Mouse (Mus musculus) forebrain, embryonic 12.5 days (tissue): ENCODE data around the gene Trir. TPM values are rescaled to one million over a fixed set of nuclear protein-coding genes. Genes with fewer than 3 reads are reported as not detected.

Source experiments
- ATAC-seq: fragments of 200-750 bp; cut with Nextera tagmentation; 2 replicates; pipeline ENCODE4 v1.8.0; 2017; ENCODE audit warnings: moderate TSS enrichment; ENCODE audit not compliant: low FRiP score
- H3K27ac ChIP-seq: fragments of 300-500 bp; sonication (generic); 2 replicates; pipeline ENCODE4 v1.5.1; 2016; ENCODE audit warnings: mild to moderate bottlenecking
- H3K27me3 ChIP-seq: fragments of 300-500 bp; sonication (generic); 2 replicates; pipeline ENCODE4 v1.6.1; 2016; ENCODE audit warnings: mild to moderate bottlenecking
- H3K36me3 ChIP-seq: fragments of 300-500 bp; sonication (generic); replicated peaks from 2 replicates; pipeline ENCODE4 v1.6.1; 2016; ENCODE audit warnings: mild to moderate bottlenecking
- H3K4me1 ChIP-seq: fragments of 300-500 bp; sonication (generic); 2 replicates; pipeline ENCODE4 v1.6.1; 2016
- H3K4me2 ChIP-seq: fragments of 300-500 bp; sonication (generic); 2 replicates; pipeline ENCODE4 v1.6.1; 2016; ENCODE audit warnings: mild to moderate bottlenecking, moderate library complexity
- H3K4me3 ChIP-seq: fragments of 300-500 bp; sonication (generic); replicated peaks from 2 replicates; pipeline ENCODE4 v1.5.1; 2016; ENCODE audit warnings: mild to moderate bottlenecking
- H3K9ac ChIP-seq: fragments of 300-500 bp; sonication (generic); 2 replicates; pipeline ENCODE4 v1.6.1; 2016; ENCODE audit warnings: mild to moderate bottlenecking
- H3K9me3 ChIP-seq: fragments of 300-500 bp; sonication (generic); 2 replicates; pipeline ENCODE4 v1.6.1; 2016
- WGBS: fragments of 180-500 bp; shearing (Covaris S2); methylation state at CpG from one replicate; pipeline ENCODE4 v1.1.7; 2016; 5-methylcytosine and 5-hydroxymethylcytosine counted together
- polyA plus RNA-seq: library from polyadenylated mRNA; unstranded; fragments of >200 nt; fragmentation: Nextera tagmentation; extraction: Ambion mirVana; gene quantifications from 2 replicates; pipeline ENCODE4 v1.2.1, GENCODE M21; 2016

The Trir gene
- polyA plus RNA-seq, 1 experiment from 2014 or later: 175 TPM

DNA sequence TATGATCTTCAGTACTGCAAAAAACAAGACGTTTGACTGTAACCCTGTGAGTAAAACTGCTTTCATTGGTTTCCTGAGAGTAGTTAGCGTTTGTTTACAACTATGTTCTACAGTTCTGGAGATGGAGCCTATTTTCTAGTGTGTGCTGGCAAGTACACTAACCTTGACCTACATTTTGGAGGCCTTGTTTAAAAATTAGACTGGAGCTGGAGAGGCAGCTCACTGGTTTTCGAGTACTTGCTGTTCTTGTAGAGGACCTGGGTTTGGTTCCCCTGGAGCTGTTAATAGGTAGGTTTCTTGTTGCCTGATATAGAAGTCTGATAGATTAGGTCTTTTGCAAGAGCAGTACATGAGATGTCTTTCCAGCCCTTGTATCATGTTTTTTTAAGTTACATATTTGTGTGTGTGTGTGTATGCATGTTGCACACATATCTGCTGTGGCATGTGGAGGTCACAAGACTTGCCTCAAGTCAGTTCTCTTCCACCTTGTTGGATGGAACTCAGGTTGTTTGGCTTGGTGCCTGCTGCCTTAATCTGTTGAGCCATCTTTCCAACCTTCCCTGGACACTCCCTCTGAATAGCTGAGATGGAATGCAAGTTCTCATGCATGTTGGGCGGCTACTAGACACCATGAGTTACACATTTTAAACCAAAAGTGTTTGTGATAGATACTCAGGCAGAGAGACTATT is 6.1 kb downstream of the Trir start:
- Histone ChIP-seq H3K4me3 (no peak overlapping the region), H3K27ac (no peak overlapping the region), H3K36me3 (peaks cover 54% of the 10 kb centered on the region), H3K27me3 (no peaks in the 10 kb centered on the region), H3K9me3 (no peaks in the 10 kb centered on the region), H3K9ac (no peak overlapping the region), H3K4me2 (no peak overlapping the region), H3K4me1 (peaks cover 39% of the 10 kb centered on the region)
- WGBS: 84% methylated on average over 4 of the region's 4 CpGs
- no peak for ATAC-seq

DNA sequence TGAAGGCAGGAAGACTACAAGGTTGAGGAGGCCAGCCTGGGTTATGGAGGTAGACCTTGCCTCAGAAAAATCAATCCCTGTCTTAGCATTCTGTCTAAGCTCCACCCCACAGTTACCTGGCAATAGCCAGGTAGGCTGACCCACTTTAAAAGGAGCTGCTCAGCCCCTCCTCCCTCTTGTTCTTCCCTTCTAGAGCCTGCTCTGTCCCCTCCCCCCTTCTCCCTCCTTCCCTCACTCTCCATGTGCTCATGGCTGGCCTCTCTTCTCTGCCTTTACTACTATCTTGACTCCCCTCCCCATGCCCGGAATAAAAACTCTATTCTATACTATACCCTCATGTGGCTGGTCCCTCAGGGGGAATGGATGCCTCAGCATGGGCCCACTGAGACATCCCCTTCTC is 7.2 kb downstream of the Trir start:
- H3K36me3 ChIP-seq: peaks cover 53% of the 10 kb centered on the region
- WGBS: 67% methylated on average over 1 of the region's 1 CpGs
- ATAC-seq: no peak

DNA sequence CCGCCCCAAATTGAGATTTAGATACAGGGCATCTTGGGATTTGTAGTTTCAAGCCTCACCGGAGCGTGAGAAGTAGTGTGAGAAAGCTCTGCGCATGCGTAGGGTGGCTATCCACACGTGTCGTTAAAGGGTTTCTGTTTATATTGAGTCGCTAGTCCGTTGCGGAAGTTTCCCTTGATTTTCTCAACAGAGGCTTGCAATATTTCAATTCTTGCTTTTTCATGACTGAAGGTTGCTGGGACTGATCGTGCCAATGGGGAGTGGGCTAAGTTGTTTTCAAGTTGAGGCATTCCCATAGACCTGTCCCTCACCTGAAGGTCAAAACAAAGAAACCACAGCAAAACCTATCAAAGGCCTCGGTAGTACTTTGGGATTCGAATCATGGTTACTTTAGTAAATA is 8.1 kb downstream of the Trir start:
- H3K4me3 ChIP-seq: peak overlapping the region; percentile 83
- peaks cover 44% of the 10 kb centered on the region for H3K36me3 ChIP-seq
- no peak overlapping the region for H3K27ac ChIP-seq
- no peaks in the 10 kb centered on the region for H3K27me3 ChIP-seq
- 4% methylated on average over 13 of the region's 13 CpGs for WGBS
- peak overlapping the region; percentile 83 for H3K4me2 ChIP-seq
- no peak for ATAC-seq
- peak overlapping the region; percentile 72; the same call in 1 of the 2 replicates for H3K9ac ChIP-seq
- no peaks in the 10 kb centered on the region for H3K9me3 ChIP-seq
- peaks cover 33% of the 10 kb centered on the region for H3K4me1 ChIP-seq

More for the DNA sequence above, 7.2 kb downstream of the Trir start:
- Histone ChIP-seq H3K27ac (0 out of 2 replicates have a peak overlapping the region, but pooled peaks have one; percentile 3), H3K27me3 (no peaks in the 10 kb centered on the region), H3K9ac (no peak overlapping the region), H3K4me2 (no peak overlapping the region), H3K4me1 (peaks cover 35% of the 10 kb centered on the region), H3K4me3 (no peak overlapping the region), H3K9me3 (no peaks in the 10 kb centered on the region)

DNA sequence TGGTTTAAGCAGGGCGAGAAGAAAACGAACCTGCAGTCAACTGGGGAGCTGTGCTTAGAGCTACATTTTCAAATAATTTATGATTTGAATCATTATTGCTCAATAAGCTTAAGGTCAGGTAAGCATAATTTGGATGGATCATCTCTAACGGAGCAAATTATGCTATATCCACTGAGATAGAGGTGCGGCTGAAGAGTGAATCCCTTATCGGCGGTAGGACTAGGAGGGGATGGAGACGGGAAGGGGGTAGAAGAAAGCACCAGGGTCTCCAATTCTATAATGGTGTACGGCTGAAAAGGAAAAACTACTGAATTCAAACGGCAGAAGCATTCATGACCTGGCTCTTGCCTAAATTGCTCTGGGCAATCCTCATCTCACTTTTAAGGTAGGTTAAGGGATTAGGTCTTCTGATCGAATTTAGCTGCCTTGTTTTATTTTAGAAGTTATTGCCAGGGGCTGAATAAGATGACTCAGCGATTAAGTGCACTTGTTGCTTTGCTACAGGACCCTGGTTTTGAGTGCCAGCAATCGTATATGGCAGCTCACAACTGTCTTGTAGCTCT is 8.6 kb downstream of the Trir start:
- Histone ChIP-seq H3K9ac (peak overlapping the region; percentile 72), H3K27me3 (no peaks in the 10 kb centered on the region), H3K4me2 (peak overlapping the region; percentile 83), H3K9me3 (no peaks in the 10 kb centered on the region), H3K4me1 (peaks cover 37% of the 10 kb centered on the region), H3K4me3 (peak overlapping the region; percentile 83), H3K36me3 (peaks cover 44% of the 10 kb centered on the region), H3K27ac (peak overlapping the region; percentile 84; the same call in 1 of the 2 replicates)
- WGBS: 8% methylated on average over 12 of the region's 12 CpGs
- no peak for ATAC-seq

DNA sequence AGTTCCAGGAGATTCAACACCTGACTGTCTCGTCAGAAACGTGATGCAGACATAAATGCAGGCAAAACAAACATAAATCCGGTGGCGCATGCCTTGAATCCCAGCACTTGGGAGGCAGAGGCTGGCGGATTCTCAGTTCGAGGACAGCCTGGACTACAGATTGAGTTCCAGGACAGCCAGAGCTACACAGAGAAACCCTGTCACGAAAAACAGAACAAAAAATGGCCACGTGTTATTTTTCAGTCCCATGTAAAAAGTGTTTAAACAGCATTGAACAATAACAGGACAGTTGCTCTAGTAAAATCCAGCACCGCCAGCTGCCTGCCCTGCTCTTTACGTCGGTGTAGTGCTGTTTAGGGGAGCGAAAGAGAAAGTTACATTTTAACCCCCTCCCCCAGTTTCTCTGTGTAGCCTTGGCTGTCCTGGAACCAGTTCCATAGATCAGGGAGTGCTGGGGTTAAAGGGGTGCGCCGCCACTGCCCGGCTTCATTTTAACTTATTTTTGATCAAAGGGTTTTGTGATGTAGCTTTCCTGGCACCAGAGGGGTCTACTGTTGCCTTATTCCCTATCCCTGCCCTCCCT is 9.2 kb downstream of the Trir start:
- Histone ChIP-seq H3K9ac (peak overlapping the region; percentile 72), H3K36me3 (peaks cover 44% of the 10 kb centered on the region), H3K4me3 (peak overlapping the region; percentile 83), H3K9me3 (no peaks in the 10 kb centered on the region), H3K27ac (peak overlapping the region; percentile 84), H3K27me3 (no peaks in the 10 kb centered on the region), H3K4me1 (peaks cover 37% of the 10 kb centered on the region), H3K4me2 (peak overlapping the region; percentile 83)
- peak; percentile 2; the same call in 1 of the 2 replicates for ATAC-seq
- WGBS: under 1% methylated on average over 15 of the region's 15 CpGs

DNA sequence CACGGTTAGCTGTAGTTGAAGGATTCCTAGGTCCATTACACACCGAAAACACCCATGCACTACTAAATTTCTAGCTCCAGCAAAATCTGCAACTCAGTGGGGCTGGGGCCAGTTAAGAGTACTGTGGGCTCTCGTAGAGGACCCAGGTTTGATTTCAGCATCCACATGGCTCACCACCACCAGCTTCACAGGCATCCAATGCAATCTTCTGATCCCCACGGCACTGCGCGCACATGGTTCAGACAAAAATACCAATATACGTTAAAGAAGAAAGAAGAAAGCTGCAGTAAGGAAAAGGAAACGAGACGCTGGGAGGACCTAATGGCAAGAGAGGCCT is 9.7 kb downstream of the Trir start:
- Histone ChIP-seq H3K4me1 (peaks cover 37% of the 10 kb centered on the region), H3K4me3 (peak overlapping the region; percentile 83), H3K36me3 (peaks cover 46% of the 10 kb centered on the region), H3K9ac (peak overlapping the region; percentile 72), H3K27ac (peak overlapping the region; percentile 84), H3K4me2 (peak overlapping the region; percentile 83), H3K9me3 (no peaks in the 10 kb centered on the region), H3K27me3 (no peaks in the 10 kb centered on the region)
- WGBS: 0% methylated on average over 9 of the region's 9 CpGs
- peak; percentile 45 for ATAC-seq

DNA sequence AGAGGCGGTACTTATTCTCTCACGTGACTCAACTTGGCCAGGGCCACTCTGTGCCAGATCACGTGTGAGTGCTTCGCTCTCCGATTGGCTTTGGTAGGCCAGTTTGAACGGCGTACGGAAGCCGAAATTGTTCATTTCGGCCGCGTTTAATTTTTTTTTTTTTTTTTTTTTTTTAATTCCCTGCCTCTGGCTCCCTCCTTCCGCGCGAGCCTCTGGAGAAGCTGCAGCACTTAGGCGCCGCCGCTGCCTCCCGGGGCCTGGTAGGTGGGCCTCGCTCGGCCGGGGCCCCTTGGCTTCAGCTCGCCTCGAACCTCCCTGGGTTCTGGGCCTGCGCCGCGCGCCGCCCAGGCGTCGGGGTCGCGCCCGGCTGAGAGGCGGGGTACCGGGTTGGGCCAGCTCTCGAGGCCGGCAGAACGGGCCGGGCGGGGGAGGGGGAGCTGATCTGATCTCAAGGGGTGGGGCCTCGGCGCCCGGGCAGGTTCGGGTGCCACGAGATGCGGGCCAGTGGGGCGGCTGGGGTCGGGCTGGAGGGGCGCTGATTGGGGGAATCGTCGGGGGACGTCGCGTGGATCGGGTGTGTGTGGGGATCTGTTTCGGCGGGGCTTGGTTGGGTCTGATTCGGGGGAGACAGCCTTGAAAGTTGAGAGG is 10.2 kb downstream of the Trir start, which contains the start of gene Tnpo2:
Tnpo2 (plus strand) TSS at position 198 of the 648 bp plus-strand sequence.
- Histone ChIP-seq H3K9ac (peak within 1 kb of the TSS; percentile 96), H3K9me3 (no peaks in the 10 kb centered on the region), H3K4me1 (peaks cover 41% of the 10 kb centered on the region), H3K27me3 (no peaks in the 10 kb centered on the region), H3K36me3 (peaks cover 46% of the 10 kb centered on the region), H3K4me2 (peak within 1 kb of the TSS; percentile 96), H3K4me3 (peak within 1 kb of the TSS; percentile 83), H3K27ac (peak within 1 kb of the TSS; percentile 100)
- WGBS: under 1% methylated on average over 59 of the region's 59 CpGs
- peak; percentile 94 for ATAC-seq

DNA sequence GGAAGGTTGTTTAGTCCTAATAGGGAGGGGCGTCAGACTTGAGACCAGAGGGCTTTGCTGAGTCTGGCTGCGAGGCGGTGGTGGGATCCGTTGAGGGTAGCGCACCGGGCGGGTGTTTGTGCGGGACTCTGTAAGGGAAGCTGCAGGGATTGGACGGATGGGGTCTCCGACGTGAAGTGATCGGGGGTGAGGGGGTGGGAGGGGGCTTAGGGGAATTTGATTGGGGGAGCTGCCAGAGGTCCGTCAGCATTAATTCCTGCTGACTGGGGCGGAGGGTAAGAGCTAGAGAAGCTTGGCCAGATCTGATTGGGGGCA is 10.7 kb downstream of the Trir start:
- Histone ChIP-seq H3K27ac (peak overlapping the region; percentile 100), H3K4me1 (peaks cover 41% of the 10 kb centered on the region), H3K4me2 (peak overlapping the region; percentile 96), H3K9ac (peak overlapping the region; percentile 96), H3K4me3 (peak overlapping the region; percentile 83), H3K27me3 (no peaks in the 10 kb centered on the region), H3K36me3 (peaks cover 44% of the 10 kb centered on the region), H3K9me3 (no peaks in the 10 kb centered on the region)
- WGBS: 0% methylated on average over 14 of the region's 14 CpGs
- ATAC-seq: peak; percentile 70

DNA sequence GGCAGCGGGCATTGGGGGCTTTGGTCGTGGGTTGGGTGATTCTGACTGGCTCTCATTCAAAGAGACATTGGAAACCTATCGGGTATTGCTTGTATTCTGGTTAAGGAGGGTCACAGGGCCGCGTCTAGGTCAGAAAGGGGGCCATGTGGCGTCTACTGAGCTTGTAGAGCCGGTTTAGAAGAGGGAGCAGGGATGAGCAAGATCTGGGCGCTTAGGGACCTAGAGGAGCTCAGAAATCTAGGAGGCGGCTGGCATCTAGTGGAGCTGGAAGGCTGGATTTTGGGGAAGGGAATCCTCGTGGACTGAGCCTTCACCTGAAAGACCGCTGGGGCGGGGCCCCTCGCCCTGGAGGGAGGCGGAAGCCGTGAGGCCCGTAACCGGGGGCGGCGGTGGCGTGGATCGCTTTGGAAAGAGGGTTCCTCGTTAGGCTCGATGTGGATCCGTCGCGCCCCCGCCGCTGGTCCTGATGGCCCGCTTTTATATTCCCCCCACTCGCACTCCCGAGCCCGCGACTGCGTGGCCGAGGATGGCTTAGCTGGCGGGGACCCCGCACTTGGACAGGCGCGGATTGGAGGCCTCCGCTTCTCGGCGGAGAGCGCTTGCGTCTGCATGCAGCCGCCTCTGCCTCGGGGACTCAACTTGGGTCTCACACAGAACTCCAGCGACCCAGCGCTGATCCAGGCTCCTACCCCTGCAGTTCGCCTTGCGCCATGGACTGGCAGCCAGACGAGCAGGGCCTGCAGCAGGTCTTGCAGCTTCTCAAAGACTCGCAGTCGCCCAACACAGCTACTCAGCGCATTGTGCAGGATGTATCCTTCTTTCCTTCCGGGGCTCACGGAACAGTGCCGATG is 11.3 kb downstream of the Trir start:
- peak overlapping the region; percentile 83 for H3K4me3 ChIP-seq
- no peak; the same call in 1 of the 2 replicates for ATAC-seq
- peak overlapping the region; percentile 96 for H3K4me2 ChIP-seq
- under 1% methylated on average over 52 of the region's 57 CpGs for WGBS
- peaks cover 41% of the 10 kb centered on the region for H3K4me1 ChIP-seq
- H3K27ac ChIP-seq: peak overlapping the region; percentile 100
- H3K9ac ChIP-seq: peak overlapping the region; percentile 96
- no peaks in the 10 kb centered on the region for H3K9me3 ChIP-seq
- no peaks in the 10 kb centered on the region for H3K27me3 ChIP-seq
- peaks cover 43% of the 10 kb centered on the region for H3K36me3 ChIP-seq

DNA sequence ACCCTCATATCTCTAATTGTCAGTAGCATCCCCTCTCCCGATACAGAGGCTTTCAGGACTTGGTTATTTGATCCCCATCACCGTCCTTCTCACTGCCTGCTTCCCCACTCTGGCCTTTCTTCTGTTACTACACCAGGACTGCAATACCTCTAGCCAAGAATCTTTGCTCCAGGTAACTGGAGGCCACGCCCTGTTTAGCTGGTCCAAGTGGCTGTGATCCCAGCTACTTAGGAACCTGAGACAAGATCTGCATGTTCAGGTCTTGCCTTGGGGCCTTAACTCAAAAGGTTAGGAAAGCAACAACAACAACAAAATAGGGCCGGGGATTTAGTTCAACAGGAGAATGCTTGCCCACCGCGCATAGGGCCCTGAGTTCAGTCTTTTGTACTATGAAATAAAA is 17.0 kb downstream of the Trir start:
- no peak overlapping the region for H3K9ac ChIP-seq
- 88% methylated on average over 6 of the region's 6 CpGs for WGBS
- ATAC-seq: no peak
- no peaks in the 10 kb centered on the region for H3K27me3 ChIP-seq
- H3K4me3 ChIP-seq: no peak overlapping the region
- no peak overlapping the region for H3K27ac ChIP-seq
- H3K36me3 ChIP-seq: peaks cover 86% of the 10 kb centered on the region
- no peaks in the 10 kb centered on the region for H3K9me3 ChIP-seq
- H3K4me1 ChIP-seq: peaks cover 14% of the 10 kb centered on the region
- no peak overlapping the region for H3K4me2 ChIP-seq

DNA sequence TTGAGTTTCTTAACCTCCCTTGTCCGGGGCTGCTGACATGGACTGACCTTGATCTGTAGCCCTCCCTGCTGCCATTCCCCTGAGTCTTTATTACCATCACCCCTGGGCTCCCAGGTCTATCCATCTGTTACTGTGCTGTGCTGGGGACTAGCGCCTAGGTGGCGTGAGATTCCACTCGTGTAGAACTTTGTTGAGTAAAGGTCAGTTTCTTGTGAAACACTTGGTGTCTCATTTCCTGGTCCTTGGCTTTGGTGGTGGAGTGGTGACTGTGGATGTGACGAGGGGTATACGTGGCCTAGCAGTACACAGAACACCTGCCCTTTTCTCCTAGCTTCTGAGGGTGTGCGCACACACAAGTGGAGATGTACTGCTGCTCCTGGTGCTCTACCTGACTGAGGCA is 30.7 kb downstream of the Trir start:
- Histone ChIP-seq H3K27me3 (no peaks in the 10 kb centered on the region), H3K4me3 (no peak overlapping the region), H3K9me3 (no peaks in the 10 kb centered on the region), H3K36me3 (peaks cover 51% of the 10 kb centered on the region), H3K27ac (no peak overlapping the region), H3K9ac (no peak overlapping the region), H3K4me1 (peaks cover 19% of the 10 kb centered on the region), H3K4me2 (no peak overlapping the region)
- ATAC-seq: no peak
- WGBS: 89% methylated on average over 7 of the region's 7 CpGs
